Comparison of ENCODE assay signal across 27 mouse cellular contexts in genomic region chr10:81315587-81315986, GRCm38 (mm10). TPM values are rescaled to one million over a fixed set of nuclear protein-coding genes. Genes with fewer than 3 reads are reported as not detected.
DNase-seq lines count a peak whose midpoint lies in the region; ATAC-seq and TF ChIP-seq lines count a peak whose summit lies in the region.
"Had no signal": no experiment of that assay in that cellular context is flagged by ENCODE, and none has a peak within 500 bp of the region (broad histone marks: within the 10 kb centered on the region; RNA-seq: fewer than 3 reads in every experiment).

No protein-coding gene starts in this region.

- ATAC-seq in embryonic facial prominence, embryonic 13.5 days (ENCODE audit: insufficient number of reproducible peaks, insufficient read depth, low FRiP score, low TSS enrichment, low read depth), result no peak
- no peak for ATAC-seq in kidney, postnatal 0 days (replicated peaks; ENCODE audit: low FRiP score, low read depth)
- ATAC-seq: forebrain, embryonic 14.5 days; forebrain, postnatal 0 days; hindbrain, postnatal 0 days; inflammation-experienced regulatory T-cells, adult 6 months; intestine, embryonic 16.5 days; Patski had no signal

- H3K36me3 ChIP-seq in embryonic facial prominence, embryonic 13.5 days, result peaks cover 75% of the 10 kb centered on the region
- H3K36me3 ChIP-seq in embryonic facial prominence, embryonic 10.5 days (replicated peaks), result peaks cover 83% of the 10 kb centered on the region
- peaks cover 41% of the 10 kb centered on the region for H3K36me3 ChIP-seq in kidney, postnatal 0 days (ENCODE audit: insufficient read depth, low read length)

- H3K9me3 ChIP-seq in embryonic facial prominence, embryonic 13.5 days, result no peaks in the 10 kb centered on the region
- H3K9me3 ChIP-seq in embryonic facial prominence, embryonic 10.5 days, result no peaks in the 10 kb centered on the region
- H3K9me3 ChIP-seq in kidney, postnatal 0 days (replicated peaks; ENCODE audit: low read length), result no peaks in the 10 kb centered on the region
- H3K9me3 ChIP-seq: embryonic facial prominence, embryonic 15.5 days; G1E; heart, embryonic 12.5 days; heart, embryonic 15.5 days had no signal

- H3K4me1 ChIP-seq in embryonic facial prominence, embryonic 13.5 days, result peaks cover 36% of the 10 kb centered on the region
- peaks cover 43% of the 10 kb centered on the region for H3K4me1 ChIP-seq in embryonic facial prominence, embryonic 10.5 days
- H3K4me1 ChIP-seq in kidney, postnatal 0 days (replicated peaks; ENCODE audit: insufficient read depth, low read length), result peaks cover 20% of the 10 kb centered on the region

- H3K9ac ChIP-seq in embryonic facial prominence, embryonic 13.5 days, result 0 out of 2 replicates have a peak overlapping the region, but pooled peaks have one; percentile 67
- H3K9ac ChIP-seq in kidney, postnatal 0 days (ENCODE audit: low read depth, low read length), result no peak overlapping the region
- H3K9ac ChIP-seq: embryonic facial prominence, embryonic 15.5 days; forebrain, postnatal 0 days; heart, embryonic 12.5 days; heart, embryonic 15.5 days; hindbrain, embryonic 14.5 days had no signal

- DNase-seq in cerebellum, adult 11-12 months, result peak; percentile 51
- no peak for DNase-seq in cerebellum, adult 11 months
- no peak for DNase-seq in embryonic facial prominence, embryonic 10.5 days (ENCODE audit: low spot score)
- DNase-seq in kidney, postnatal 0 days (ENCODE audit: low spot score), result no peak
- no peak for DNase-seq in kidney, postnatal 25 days
- DNase-seq: adrenal gland, postnatal 25 days; cerebellum, postnatal 10 days; forebrain, postnatal 0 days; gastrocnemius, adult 2 months; gastrocnemius, postnatal 14 days; heart, adult 18-20 months; heart, postnatal 10 days had no signal

- TF ChIP-seq CTCF in kidney, postnatal 0 days (IDR thresholded peaks at IDR 0.05; ENCODE audit: low read depth), result no peak

- no peak overlapping the region for H3K4me3 ChIP-seq in embryonic facial prominence, embryonic 13.5 days
- H3K4me3 ChIP-seq in embryonic facial prominence, embryonic 10.5 days, result no peak overlapping the region
- no peak overlapping the region for H3K4me3 ChIP-seq in kidney, postnatal 0 days (replicated peaks; ENCODE audit: low read depth, low read length)
- H3K4me3 ChIP-seq: embryonic facial prominence, embryonic 15.5 days; gastrocnemius, adult 2 months; heart, embryonic 12.5 days; heart, embryonic 15.5 days had no signal

- WGBS in embryonic facial prominence, embryonic 13.5 days, result 94% methylated on average over 16 of the region's 16 CpGs
- WGBS in embryonic facial prominence, embryonic 10.5 days, result 89% methylated on average over 16 of the region's 16 CpGs
- WGBS in kidney, postnatal 0 days, result 93% methylated on average over 16 of the region's 16 CpGs

- no peak overlapping the region for H3K4me2 ChIP-seq in embryonic facial prominence, embryonic 13.5 days
- H3K4me2 ChIP-seq in kidney, postnatal 0 days (ENCODE audit: low read length), result no peak overlapping the region
- H3K4me2 ChIP-seq: heart, embryonic 12.5 days; heart, embryonic 15.5 days; hindbrain, embryonic 14.5 days had no signal

- no peaks in the 10 kb centered on the region for H3K27me3 ChIP-seq in embryonic facial prominence, embryonic 13.5 days
- H3K27me3 ChIP-seq in embryonic facial prominence, embryonic 10.5 days (replicated peaks; ENCODE audit: low read depth, poor library complexity, severe bottlenecking), result 0 out of 2 replicates have a peak, but pooled peaks cover 6% of the 10 kb centered on the region
- H3K27me3 ChIP-seq in kidney, postnatal 0 days (ENCODE audit: insufficient read depth, low read length), result no peaks in the 10 kb centered on the region
- H3K27me3 ChIP-seq: CH12.LX; embryonic facial prominence, embryonic 15.5 days; heart, embryonic 12.5 days; heart, embryonic 15.5 days; Patski had no signal

- no peak overlapping the region for H3K27ac ChIP-seq in embryonic facial prominence, embryonic 13.5 days
- no peak overlapping the region for H3K27ac ChIP-seq in embryonic facial prominence, embryonic 10.5 days (replicated peaks)
- H3K27ac ChIP-seq in kidney, postnatal 0 days, result 0 out of 2 replicates have a peak overlapping the region, but pooled peaks have one; percentile 87
- H3K27ac ChIP-seq: embryonic facial prominence, embryonic 15.5 days; gastrocnemius, adult 2 months; heart, embryonic 15.5 days; hindbrain, embryonic 14.5 days; hindbrain, postnatal 0 days had no signal

RNA-seq across cellular contexts. Expression of gene Cactin, which starts 5.3 kb away (rescaled TPM):
- 43.2 and 46.9 TPM in 2 replicates for polyA plus RNA-seq in embryonic facial prominence, embryonic 13.5 days (2015; fragmentation: Nextera tagmentation; extraction: Ambion mirVana)
- 52.3 and 54.3 TPM in 2 replicates for polyA plus RNA-seq in embryonic facial prominence, embryonic 10.5 days (2016; fragmentation: Nextera tagmentation; extraction: Ambion mirVana)
- polyA plus RNA-seq in kidney, postnatal 0 days (2015; fragmentation: Nextera tagmentation; extraction: Ambion mirVana), result 24.5 and 26.4 TPM in 2 replicates

RNA-seq across cellular contexts. Expression of gene Tbxa2r, which starts 12.9 kb away (rescaled TPM):
- polyA plus RNA-seq in embryonic facial prominence, embryonic 13.5 days (2015; fragmentation: Nextera tagmentation; extraction: Ambion mirVana), result 7.1 and 7.3 TPM in 2 replicates
- 3.1 and 3.6 TPM in 2 replicates for polyA plus RNA-seq in embryonic facial prominence, embryonic 10.5 days (2016; fragmentation: Nextera tagmentation; extraction: Ambion mirVana)
- 16.1 and 17.5 TPM in 2 replicates for polyA plus RNA-seq in kidney, postnatal 0 days (2015; fragmentation: Nextera tagmentation; extraction: Ambion mirVana)
- polyA plus RNA-seq: G1E, Patski had no signal

RNA-seq across cellular contexts. Expression of gene Pip5k1c, which starts 22.8 kb away (rescaled TPM):
- 56.0 and 57.6 TPM in 2 replicates for polyA plus RNA-seq in embryonic facial prominence, embryonic 13.5 days (2015; fragmentation: Nextera tagmentation; extraction: Ambion mirVana)
- polyA plus RNA-seq in embryonic facial prominence, embryonic 10.5 days (2016; fragmentation: Nextera tagmentation; extraction: Ambion mirVana), result 72.2 and 72.4 TPM in 2 replicates
- polyA plus RNA-seq in kidney, postnatal 0 days (2015; fragmentation: Nextera tagmentation; extraction: Ambion mirVana), result 37.8 and 39.3 TPM in 2 replicates

RNA-seq across cellular contexts. Expression of gene Tjp3, which starts 24.2 kb away (rescaled TPM):
- 5.0 and 7.2 TPM in 2 replicates for polyA plus RNA-seq in embryonic facial prominence, embryonic 13.5 days (2015; fragmentation: Nextera tagmentation; extraction: Ambion mirVana)
- polyA plus RNA-seq in embryonic facial prominence, embryonic 10.5 days (2016; fragmentation: Nextera tagmentation; extraction: Ambion mirVana), result 8.9 and 9.0 TPM in 2 replicates
- 19.0 and 19.1 TPM in 2 replicates for polyA plus RNA-seq in kidney, postnatal 0 days (2015; fragmentation: Nextera tagmentation; extraction: Ambion mirVana)

RNA-seq across cellular contexts. Expression of gene Gipc3, which starts 27.5 kb away (rescaled TPM):
- 0.13 TPM in 1 of 2 replicates, not detected in the other for polyA plus RNA-seq in embryonic facial prominence, embryonic 13.5 days (2015; fragmentation: Nextera tagmentation; extraction: Ambion mirVana)
- polyA plus RNA-seq in embryonic facial prominence, embryonic 10.5 days (2016; fragmentation: Nextera tagmentation; extraction: Ambion mirVana), result not detected in 2 replicates
- polyA plus RNA-seq in kidney, postnatal 0 days (2015; fragmentation: Nextera tagmentation; extraction: Ambion mirVana), result 0.07 and 0.13 TPM in 2 replicates
- polyA plus RNA-seq: embryonic facial prominence, embryonic 11.5 days; forebrain, embryonic 11.5 days; forebrain, embryonic 14.5 days; forebrain, postnatal 0 days; G1E; heart, embryonic 12.5 days; heart, embryonic 15.5 days; hindbrain, embryonic 11.5 days; hindbrain, embryonic 14.5 days; hindbrain, postnatal 0 days had no signal
